Mouse (Mus musculus): ENCODE results near the gene Rab26.

The Rab26 gene

GRCm38 (mm10) chr17:24546234-24546633 is 12.2 kb upstream of the Rab26 start:
- no peak for DNase-seq

- DNase-seq, result no peak
Measured at GRCm38 (mm10) chr17:24545247-24545646, 11.2 kb upstream of the Rab26 start.

- no peak for DNase-seq
Measured at GRCm38 (mm10) chr17:24544613-24545012, 10.6 kb upstream of the Rab26 start.

GRCm38 (mm10) chr17:24540375-24540774 is 6.4 kb upstream of the Rab26 start:
- no peak for DNase-seq

GRCm38 (mm10) chr17:24538950-24539349 is 4.9 kb upstream of the Rab26 start:
- DNase-seq, result no peak

GRCm38 (mm10) chr17:24537536-24537935 is 3.5 kb upstream of the Rab26 start:
- no peak for DNase-seq

GRCm38 (mm10) chr17:24535300-24535699 is 1.3 kb upstream of the Rab26 start:
- no peak for DNase-seq

- peak; percentile 91 for DNase-seq
Measured at GRCm38 (mm10) chr17:24533099-24533992, 664 bp downstream of the Rab26 start.

- DNase-seq, result no peak
Measured at GRCm38 (mm10) chr17:24532045-24532444, 2.0 kb downstream of the Rab26 start.

- no peak for DNase-seq
Measured at GRCm38 (mm10) chr17:24531064-24531463, 2.9 kb downstream of the Rab26 start.

GRCm38 (mm10) chr17:24530361-24531050 is 3.5 kb downstream of the Rab26 start:
- no peak for DNase-seq

GRCm38 (mm10) chr17:24529883-24530282 is 4.1 kb downstream of the Rab26 start:
- no peak for DNase-seq

GRCm38 (mm10) chr17:24529007-24529451 is 5.0 kb downstream of the Rab26 start:
- DNase-seq, result peak; percentile 58

- DNase-seq, result no peak
Measured at GRCm38 (mm10) chr17:24528560-24528918, 5.5 kb downstream of the Rab26 start.

- DNase-seq, result peak; percentile 89
Measured at GRCm38 (mm10) chr17:24527723-24528559, 6.1 kb downstream of the Rab26 start, which contains the start of gene Traf7. TSS of gene Traf7 (minus strand) at chr17:24527938.

- DNase-seq, result no peak
Measured at GRCm38 (mm10) chr17:24527315-24527714, 6.7 kb downstream of the Rab26 start.

- no peak for DNase-seq
Measured at GRCm38 (mm10) chr17:24524734-24525133, 9.3 kb downstream of the Rab26 start.

- DNase-seq, result no peak
Measured at GRCm38 (mm10) chr17:24520450-24520849, 13.6 kb downstream of the Rab26 start.

- DNase-seq, result no peak
Measured at GRCm38 (mm10) chr17:24514270-24515257, 19.4 kb downstream of the Rab26 start.

- no peak for DNase-seq
Measured at GRCm38 (mm10) chr17:24513609-24514008, 20.4 kb downstream of the Rab26 start.

- DNase-seq, result no peak
Measured at GRCm38 (mm10) chr17:24507806-24508460, 26.1 kb downstream of the Rab26 start.
